Mouse (Mus musculus): Measurements from ENCODE around the gene Sh3bp5.

DNA sequence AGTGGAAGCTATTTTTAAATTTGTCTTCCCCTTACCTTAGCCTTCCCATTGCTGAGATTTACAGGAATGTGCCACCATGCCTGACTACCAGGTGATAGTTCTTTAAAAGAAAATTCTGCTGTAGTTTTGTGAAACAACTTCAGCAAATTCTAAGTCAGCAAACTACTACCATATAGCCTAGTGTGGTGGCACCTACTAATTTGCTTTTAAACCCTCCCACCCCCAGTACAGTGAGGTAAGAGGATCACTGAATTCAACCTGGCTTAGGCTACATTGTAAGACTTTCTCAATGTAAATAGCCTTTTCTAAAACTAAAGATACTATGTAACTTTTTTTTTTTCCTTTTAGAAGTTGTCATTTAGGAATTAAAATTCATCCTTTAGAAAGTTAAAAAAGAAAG, 97.9 kb downstream of the Sh3bp5 start:
- TF ChIP-seq GATA1 (IDR thresholded peaks at IDR 0.05; ENCODE audit: low read length) (no peak), TAL1 (IDR thresholded peaks at IDR 0.05; ENCODE audit: low read length) (no peak)
